Mouse (Mus musculus) heart, postnatal 0 days (tissue): ENCODE measurements around the gene Gramd2.

ENCODE experiments used
- CTCF ChIP-seq: IDR thresholded peaks from 2 replicates; pipeline ENCODE4 v1.5.1; 2016; ENCODE audit warnings: antibody characterized with exemption, control low read depth, low read depth
- EP300 ChIP-seq: IDR thresholded peaks from 2 replicates; pipeline ENCODE4 v1.6.1; 2016; ENCODE audit warnings: antibody characterized with exemption, low read depth

DNA sequence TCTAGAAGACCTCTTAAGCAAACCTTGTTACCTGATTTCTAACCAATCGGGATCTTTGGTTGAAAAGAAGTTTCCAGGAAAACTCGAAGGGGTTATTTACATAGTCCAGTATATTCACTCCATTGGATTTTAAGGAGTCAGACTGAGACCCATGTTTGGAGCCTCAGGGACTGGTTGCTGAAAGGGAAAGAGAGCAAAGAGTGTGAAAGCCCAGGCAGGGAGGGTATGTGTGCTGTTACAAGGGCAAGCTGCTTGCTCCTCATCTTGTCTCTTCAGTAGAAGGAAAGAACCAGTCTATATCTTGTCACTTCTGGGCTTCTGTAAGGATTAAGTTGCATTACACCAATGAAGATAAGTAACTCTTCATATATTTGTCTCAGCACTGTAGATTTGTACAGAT, 72.0 kb downstream of the Gramd2 start:
- no peak for TF ChIP-seq EP300
- TF ChIP-seq CTCF, result no peak
